Mouse (Mus musculus): ENCODE measurements around the gene Tsfm. TPM values are rescaled to one million over a fixed set of nuclear protein-coding genes. Genes with fewer than 3 reads are reported as not detected.

The Tsfm gene
- polyA plus RNA-seq, 1 experiment from 2014 or later = 81.1 TPM

DNA sequence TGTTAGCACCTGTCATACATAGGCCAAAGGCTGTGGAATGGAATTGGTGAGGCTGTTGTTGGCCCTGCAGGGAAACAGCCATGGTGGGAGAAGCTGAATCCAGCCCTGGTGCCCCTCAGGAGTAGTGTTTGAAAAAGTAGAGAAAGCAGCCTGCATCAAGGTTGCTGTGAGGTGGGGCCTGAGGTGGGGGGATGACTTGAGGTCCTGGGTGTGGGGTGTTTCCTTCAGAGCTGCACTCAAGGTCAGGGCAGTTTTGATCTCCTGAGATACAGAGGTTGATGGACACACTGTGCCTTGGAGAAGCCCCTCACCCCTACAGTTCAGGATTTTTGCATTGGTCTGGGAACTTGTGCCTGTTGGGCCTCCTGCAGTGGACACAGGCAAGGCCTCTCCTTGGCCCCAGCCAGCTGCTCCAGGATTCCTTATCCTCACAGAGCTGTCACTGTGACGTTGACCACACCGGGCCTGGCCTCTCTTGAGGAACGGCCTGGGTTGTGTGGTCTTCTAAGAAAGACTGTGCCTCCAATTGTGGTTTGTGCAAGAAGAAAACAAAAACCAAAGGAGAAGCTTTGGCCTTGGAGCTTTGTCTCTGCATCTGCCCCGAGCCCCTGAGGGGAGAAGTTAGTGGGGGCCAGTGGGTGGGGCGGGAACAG, 42.0 kb downstream of the Tsfm start:
- Histone ChIP-seq H3K36me3 (peaks cover 44% of the 10 kb centered on the region), H3K4me3 (no peak overlapping the region), H3K4me1 (peaks cover 79% of the 10 kb centered on the region), H3K27me3 (no peaks in the 10 kb centered on the region), H3K9ac (peak overlapping the region; percentile 19; the same call in 1 of the 2 replicates), H3K4me2 (replicated peaks) (no peak overlapping the region), H3K9me3 (no peaks in the 10 kb centered on the region), H3K27ac (peak overlapping the region; percentile 22; the same call in 1 of the 2 replicates)
- 53% methylated on average over 5 of the region's 5 CpGs for WGBS
- ATAC-seq (ENCODE audit: low FRiP score, low read depth) = no peak

- Histone ChIP-seq H3K27ac (peak overlapping the region; percentile 90), H3K9me3 (no peaks in the 10 kb centered on the region), H3K27me3 (no peaks in the 10 kb centered on the region), H3K4me3 (no peak overlapping the region), H3K4me1 (peaks cover 91% of the 10 kb centered on the region), H3K9ac (peak overlapping the region; percentile 58), H3K36me3 (peaks cover 38% of the 10 kb centered on the region), H3K4me2 (replicated peaks) (peak overlapping the region; percentile 50)
- no peak for ATAC-seq (ENCODE audit: low FRiP score, low read depth)
- 48% methylated on average over 8 of the region's 8 CpGs for WGBS
Observed at GRCm38 (mm10) chr10:126987183-126988118, 43.2 kb downstream of the Tsfm start.

DNA sequence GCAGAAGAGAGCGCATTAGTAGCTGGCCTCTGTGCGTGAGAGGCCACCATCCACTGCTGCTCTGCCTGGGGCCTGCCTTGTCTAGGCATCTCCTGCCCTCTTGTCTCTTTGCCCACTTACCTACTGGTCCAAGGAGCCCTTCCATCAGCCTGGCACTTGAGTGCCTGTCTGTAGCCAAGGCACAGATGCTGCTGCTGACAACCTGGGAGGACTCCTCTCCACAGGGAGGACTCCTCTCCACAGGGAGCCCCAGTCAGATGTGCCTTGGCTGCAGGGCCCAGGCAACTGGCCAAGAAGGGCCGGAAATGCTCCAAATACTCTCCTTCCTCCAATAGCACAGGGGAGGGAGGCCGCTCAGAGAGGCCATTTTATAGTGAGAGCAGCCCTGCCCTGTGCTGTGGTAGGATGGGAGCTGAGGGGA, 44.1 kb downstream of the Tsfm start:
- peak overlapping the region; percentile 12 for H3K4me3 ChIP-seq
- H3K27me3 ChIP-seq = no peaks in the 10 kb centered on the region
- 42% methylated on average over 4 of the region's 4 CpGs for WGBS
- peak overlapping the region; percentile 90 for H3K27ac ChIP-seq
- peak overlapping the region; percentile 50 for H3K4me2 ChIP-seq (replicated peaks)
- H3K9me3 ChIP-seq = no peaks in the 10 kb centered on the region
- peaks cover 99% of the 10 kb centered on the region for H3K4me1 ChIP-seq
- ATAC-seq (ENCODE audit: low FRiP score, low read depth) = peak; percentile 64
- peak overlapping the region; percentile 58 for H3K9ac ChIP-seq
- H3K36me3 ChIP-seq = peaks cover 31% of the 10 kb centered on the region

GRCm38 (mm10) chr10:126985579-126985978, 45.1 kb downstream of the Tsfm start:
- 95% methylated on average over 9 of the region's 9 CpGs for WGBS
- ATAC-seq (ENCODE audit: low FRiP score, low read depth) = no peak
- H3K27ac ChIP-seq = peak overlapping the region; percentile 90; the same call in 1 of the 2 replicates
- peak overlapping the region; percentile 99 for H3K4me2 ChIP-seq (replicated peaks)
- H3K4me1 ChIP-seq = peaks cover 99% of the 10 kb centered on the region
- 0 out of 2 replicates have a peak overlapping the region, but pooled peaks have one; percentile 58 for H3K9ac ChIP-seq
- peaks cover 24% of the 10 kb centered on the region for H3K36me3 ChIP-seq
- no peaks in the 10 kb centered on the region for H3K27me3 ChIP-seq
- H3K4me3 ChIP-seq = no peak overlapping the region
- no peaks in the 10 kb centered on the region for H3K9me3 ChIP-seq

DNA sequence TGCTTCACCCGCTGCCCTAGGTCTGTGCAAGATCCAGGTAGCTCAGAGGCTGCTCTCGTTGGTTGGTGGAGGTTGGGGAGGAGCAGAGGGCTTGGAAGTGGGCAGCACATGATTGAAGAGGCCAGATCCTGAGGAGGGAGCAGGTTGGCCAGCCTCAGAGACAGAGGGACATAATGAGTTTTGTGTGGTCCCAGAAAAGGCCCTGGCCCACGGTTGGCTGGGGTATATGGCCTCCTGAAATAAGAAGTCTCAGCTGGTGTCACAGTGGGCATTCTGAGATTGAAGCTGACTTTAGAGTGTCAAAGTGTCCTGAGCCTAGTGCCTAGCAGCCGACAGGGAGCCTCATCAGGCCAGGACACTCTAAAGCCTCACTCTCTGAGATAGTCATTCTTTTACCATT, 45.5 kb downstream of the Tsfm start:
- ATAC-seq (ENCODE audit: low FRiP score, low read depth) = no peak
- Histone ChIP-seq H3K4me3 (peak overlapping the region; percentile 10; the same call in 1 of the 2 replicates), H3K36me3 (peaks cover 24% of the 10 kb centered on the region), H3K4me1 (peaks cover 95% of the 10 kb centered on the region), H3K9me3 (no peaks in the 10 kb centered on the region), H3K9ac (peak overlapping the region; percentile 99; the same call in 1 of the 2 replicates), H3K27me3 (no peaks in the 10 kb centered on the region), H3K27ac (peak overlapping the region; percentile 67; the same call in 1 of the 2 replicates), H3K4me2 (replicated peaks) (peak overlapping the region; percentile 99)
- WGBS = 70% methylated on average over 4 of the region's 4 CpGs

GRCm38 (mm10) chr10:126984189-126985004, 46.2 kb downstream of the Tsfm start:
- Histone ChIP-seq H3K4me2 (replicated peaks) (peak overlapping the region; percentile 99), H3K4me1 (peaks cover 89% of the 10 kb centered on the region), H3K36me3 (peaks cover 24% of the 10 kb centered on the region), H3K9ac (peak overlapping the region; percentile 99), H3K4me3 (peak overlapping the region; percentile 10), H3K9me3 (no peaks in the 10 kb centered on the region), H3K27me3 (no peaks in the 10 kb centered on the region), H3K27ac (peak overlapping the region; percentile 67)
- ATAC-seq (ENCODE audit: low FRiP score, low read depth) = no peak
- 37% methylated on average over 5 of the region's 5 CpGs for WGBS

DNA sequence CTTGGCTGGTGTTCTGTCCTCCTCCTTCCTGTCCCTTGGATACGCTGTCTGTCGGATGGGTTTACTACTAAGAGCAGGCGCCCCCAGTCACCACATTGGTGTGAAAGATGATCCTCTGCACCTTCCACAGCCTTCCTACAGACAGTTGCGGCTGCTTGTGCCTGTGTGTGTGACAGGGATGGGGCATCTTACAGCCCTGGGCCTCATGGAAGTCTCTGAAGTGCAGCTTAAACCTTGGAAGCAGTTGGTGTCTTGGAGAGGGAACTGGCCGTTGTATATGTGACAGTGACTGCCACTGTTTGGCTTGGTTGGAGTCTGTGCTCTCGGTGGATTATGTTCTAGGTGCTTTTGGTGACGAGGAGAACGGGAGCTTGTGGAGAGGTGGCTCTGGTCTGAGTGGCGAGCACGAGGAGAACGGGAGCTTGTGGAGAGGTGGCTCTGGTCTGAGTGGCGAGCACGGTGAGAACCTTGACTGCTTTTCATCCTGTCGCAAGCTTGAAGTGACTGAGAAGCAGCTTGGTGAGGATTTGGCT, 47.4 kb downstream of the Tsfm start:
- no peak for ATAC-seq (ENCODE audit: low FRiP score, low read depth)
- Histone ChIP-seq H3K4me1 (peaks cover 77% of the 10 kb centered on the region), H3K36me3 (peaks cover 18% of the 10 kb centered on the region; the same call in 1 of the 2 replicates), H3K27me3 (no peaks in the 10 kb centered on the region), H3K9me3 (no peaks in the 10 kb centered on the region), H3K9ac (peak overlapping the region; percentile 99), H3K4me2 (replicated peaks) (peak overlapping the region; percentile 99), H3K27ac (peak overlapping the region; percentile 23), H3K4me3 (peak overlapping the region; percentile 96)
- 40% methylated on average over 14 of the region's 14 CpGs for WGBS

- ATAC-seq (ENCODE audit: low FRiP score, low read depth) = no peak
- peak overlapping the region; percentile 99 for H3K9ac ChIP-seq
- peaks cover 69% of the 10 kb centered on the region for H3K4me1 ChIP-seq
- H3K27ac ChIP-seq = no peak overlapping the region
- no peaks in the 10 kb centered on the region for H3K9me3 ChIP-seq
- no peaks in the 10 kb centered on the region for H3K27me3 ChIP-seq
- peak overlapping the region; percentile 99 for H3K4me2 ChIP-seq (replicated peaks)
- H3K4me3 ChIP-seq = peak overlapping the region; percentile 96
- WGBS = 51% methylated on average over 3 of the region's 3 CpGs
- H3K36me3 ChIP-seq = peaks cover 17% of the 10 kb centered on the region; the same call in 1 of the 2 replicates
Observed at GRCm38 (mm10) chr10:126981746-126982145, 48.9 kb downstream of the Tsfm start.

DNA sequence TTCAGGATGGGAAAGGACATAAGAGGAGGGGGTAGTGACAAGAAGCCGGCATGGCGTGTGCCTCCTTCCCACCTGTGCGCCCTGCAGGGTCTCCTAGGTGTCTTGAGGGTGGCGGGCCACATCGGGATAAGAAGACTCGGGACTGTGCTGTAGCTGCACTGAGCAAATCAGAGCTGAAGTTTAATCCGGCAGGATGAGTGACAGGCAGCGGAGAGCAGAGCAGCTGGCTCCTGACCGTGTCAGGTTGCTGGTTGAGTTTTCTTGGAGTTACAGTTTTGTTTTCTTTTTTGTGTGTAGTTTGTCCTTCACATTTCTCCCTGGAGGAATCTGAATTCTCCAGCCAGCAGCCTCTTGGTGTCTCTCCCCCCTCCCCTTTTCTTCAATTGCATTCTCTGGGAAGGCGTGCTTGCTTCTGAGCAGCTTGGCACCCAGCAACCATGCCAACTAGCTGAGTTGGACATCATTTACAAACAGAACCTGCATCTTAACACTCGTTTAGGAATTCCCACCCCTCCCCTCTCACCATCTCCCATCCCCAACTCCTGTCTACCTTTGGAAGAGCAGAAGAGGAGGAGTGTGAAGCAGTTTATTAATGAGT, 49.6 kb downstream of the Tsfm start:
- Histone ChIP-seq H3K36me3 (peaks cover 17% of the 10 kb centered on the region; the same call in 1 of the 2 replicates), H3K4me3 (peak overlapping the region; percentile 96), H3K9me3 (no peaks in the 10 kb centered on the region), H3K27me3 (no peaks in the 10 kb centered on the region), H3K4me2 (replicated peaks) (peak overlapping the region; percentile 99), H3K27ac (peak overlapping the region; percentile 100), H3K4me1 (peaks cover 63% of the 10 kb centered on the region), H3K9ac (peak overlapping the region; percentile 99)
- 9% methylated on average over 11 of the region's 11 CpGs for WGBS
- no peak for ATAC-seq (ENCODE audit: low FRiP score, low read depth)

DNA sequence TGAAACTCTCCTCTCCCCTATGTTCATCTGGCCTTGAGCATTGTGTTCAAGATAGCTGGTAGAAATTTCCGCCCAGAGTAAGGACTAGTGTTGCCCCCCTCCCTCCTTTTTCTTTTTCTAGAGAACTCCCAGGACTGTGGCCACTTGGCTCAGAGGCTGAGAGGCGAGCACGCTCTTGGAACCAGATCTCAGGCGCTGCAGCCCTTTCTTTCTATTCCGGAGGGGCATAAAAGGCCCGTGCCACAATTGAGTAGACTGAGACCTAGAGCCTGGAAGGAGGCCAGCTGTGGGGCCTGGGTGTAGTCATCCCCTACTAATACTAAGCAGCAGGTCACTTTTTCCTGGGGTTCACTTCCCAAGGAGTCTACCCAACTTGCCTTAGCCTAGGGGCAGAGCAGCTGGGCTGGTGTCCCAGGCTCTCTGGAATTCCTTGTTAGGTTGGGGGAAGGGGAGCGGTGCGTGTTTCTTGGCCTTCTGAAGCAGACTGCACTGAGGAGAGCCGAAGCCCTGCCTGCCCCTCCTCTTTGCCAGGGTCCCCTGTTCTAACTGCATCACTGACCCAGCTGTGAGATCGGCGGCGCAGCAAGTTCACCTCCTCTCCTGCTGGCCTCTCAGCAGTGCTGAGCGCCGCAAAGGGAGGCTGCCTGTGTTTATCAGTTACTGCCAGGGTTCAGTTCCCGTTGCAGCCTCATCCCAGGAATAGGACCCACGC, 50.3 kb downstream of the Tsfm start:
- under 1% methylated on average over 16 of the region's 16 CpGs for WGBS

More for the DNA sequence above, 50.3 kb downstream of the Tsfm start:
- Histone ChIP-seq H3K27me3 (no peaks in the 10 kb centered on the region), H3K4me2 (replicated peaks) (peak overlapping the region; percentile 99), H3K27ac (peak overlapping the region; percentile 100), H3K36me3 (peaks cover 17% of the 10 kb centered on the region; the same call in 1 of the 2 replicates), H3K4me1 (peaks cover 61% of the 10 kb centered on the region), H3K9me3 (no peaks in the 10 kb centered on the region), H3K9ac (peak overlapping the region; percentile 99), H3K4me3 (peak overlapping the region; percentile 96)
- no peak; the same call in 1 of the 2 replicates for ATAC-seq (ENCODE audit: low FRiP score, low read depth)

Data from limb, embryonic 13.5 days (tissue).